Mouse (Mus musculus) cerebellum, adult 2 months (tissue): ENCODE data around the gene Srebf1.

Experiments used
- CTCF ChIP-seq: fragments of 200-500 bp; IDR thresholded peaks from 2 replicates; pipeline ENCODE4 v1.5.1; 2011; ENCODE audit warnings: low read depth, mild to moderate bottlenecking, control low read depth, low read length, moderate library complexity, borderline replicate concordance; ENCODE audit not compliant: insufficient read depth
- POLR2A ChIP-seq: fragments of 200-500 bp; IDR thresholded peaks from 2 replicates; pipeline ENCODE4 v1.6.1; 2011; ENCODE audit warnings: low read length, control low read depth, borderline replicate concordance; ENCODE audit not compliant: insufficient read depth

- TF ChIP-seq POLR2A (no peak), CTCF (no peak)
Measured at GRCm38 (mm10) chr11:60150677-60151076, 71.7 kb downstream of the Srebf1 start.
